Mouse (Mus musculus) limb, embryonic 14.5 days (tissue): ENCODE results near the gene Adamts16. TPM values are rescaled to one million over a fixed set of nuclear protein-coding genes. Genes with fewer than 3 reads are reported as not detected.

Experiments
- ATAC-seq: fragments of 200-750 bp; cut with Nextera tagmentation; 2 replicates; pipeline ENCODE4 v1.8.0; 2017; ENCODE audit warnings: low read depth, moderate number of reproducible peaks, moderate TSS enrichment; ENCODE audit not compliant: low FRiP score
- DNase-seq: peaks from one replicate; pipeline ENCODE4 v3.0.0-alpha.2; 2015; ENCODE audit warnings: low spot score
- H3K27ac ChIP-seq: fragments of 300-500 bp; sonication (generic); replicated peaks from 2 replicates; pipeline ENCODE4 v1.5.1; 2014; ENCODE audit warnings: low read depth, mild to moderate bottlenecking, low read length, moderate library complexity, mixed read lengths
- H3K27me3 ChIP-seq: fragments of 300-500 bp; sonication (generic); 2 replicates; pipeline ENCODE4 v1.6.1; 2014; ENCODE audit warnings: low read length, mixed read lengths; ENCODE audit not compliant: control insufficient read depth, insufficient read depth
- H3K36me3 ChIP-seq: fragments of 300-500 bp; sonication (generic); 2 replicates; pipeline ENCODE4 v1.6.1; 2014; ENCODE audit warnings: mild to moderate bottlenecking, low read length, moderate library complexity, mixed read lengths; ENCODE audit not compliant: control insufficient read depth, insufficient read depth
- H3K4me1 ChIP-seq: fragments of 300-500 bp; sonication (generic); 2 replicates; pipeline ENCODE4 v1.6.1; 2014; ENCODE audit warnings: antibody characterized with exemption, low read length, mixed read lengths; ENCODE audit not compliant: control insufficient read depth, insufficient read depth
- H3K4me2 ChIP-seq: fragments of 300-500 bp; sonication (generic); replicated peaks from 2 replicates; pipeline ENCODE4 v1.6.1; 2014; ENCODE audit warnings: low read depth, mild to moderate bottlenecking, low read length, moderate library complexity; ENCODE audit not compliant: severe bottlenecking
- H3K4me3 ChIP-seq: fragments of 300-500 bp; sonication (generic); replicated peaks from 2 replicates; pipeline ENCODE4 v1.5.1; 2014; ENCODE audit warnings: low read length
- H3K9ac ChIP-seq: fragments of 300-500 bp; sonication (generic); 2 replicates; pipeline ENCODE4 v1.6.1; 2014; ENCODE audit warnings: mild to moderate bottlenecking, low read depth, low read length, moderate library complexity; ENCODE audit not compliant: severe bottlenecking
- H3K9me3 ChIP-seq: fragments of 300-500 bp; sonication (generic); 2 replicates; pipeline ENCODE4 v1.6.1; 2016; ENCODE audit warnings: low read length; ENCODE audit not compliant: control insufficient read depth
- POLR2A ChIP-seq: fragments of 200-500 bp; IDR thresholded peaks from 2 replicates; pipeline ENCODE4 v1.8.0; 2012; ENCODE audit warnings: inconsistent platforms, mild to moderate bottlenecking, moderate library complexity, borderline replicate concordance; ENCODE audit not compliant: insufficient read depth, insufficient read length; ENCODE audit errors: extremely low read depth
- WGBS: fragments of 180-500 bp; shearing (Covaris S2); extraction: QIAGEN DNeasy Blood & Tissue Kit; methylation state at CpG from one replicate; pipeline ENCODE4 v1.1.7; 2014; 5-methylcytosine and 5-hydroxymethylcytosine counted together
- polyA plus RNA-seq, 2 experiments: library from polyadenylated mRNA; depleted of rRNA in 1 of 2; stranded (reverse) in 1 of 2; unstranded in 1 of 2; fragments of >200 nt; fragmentation: Nextera tagmentation in 1 of 2; extraction: Ambion mirVana in 1 of 2; gene quantifications; 2 replicates each; pipeline versions ENCODE4 v1.2.1 to v1.2.3; 2012 to 2014

Adamts16 gene
- polyA plus RNA-seq, 2 experiments, result 1.8 to 4.7 TPM

DNA sequence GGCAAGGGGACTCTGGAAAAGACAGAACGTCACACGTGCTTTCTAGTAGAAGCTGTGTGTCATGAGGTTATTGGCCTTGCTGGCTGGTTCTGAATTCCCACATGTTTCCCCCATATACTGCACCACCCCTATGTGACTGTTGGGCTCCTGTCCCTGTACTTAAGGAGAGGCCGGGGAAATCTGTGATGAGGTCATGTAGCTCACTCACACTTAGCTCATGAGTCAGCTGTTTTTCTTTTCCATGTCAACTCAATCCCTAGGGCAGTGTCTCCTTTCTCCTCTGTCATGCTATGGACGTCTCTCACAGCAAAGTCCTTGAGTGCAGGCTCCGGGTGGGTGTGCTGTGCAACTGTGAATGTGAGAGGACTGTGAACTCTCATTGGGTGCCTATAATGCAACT lies 22.6 kb downstream of the Adamts16 start:
- no peaks in the 10 kb centered on the region for H3K4me1 ChIP-seq
- no peak for TF ChIP-seq POLR2A
- WGBS, result 65% methylated on average over 5 of the region's 5 CpGs
- H3K9ac ChIP-seq, result no peak overlapping the region
- DNase-seq (no peak), ATAC-seq (0 out of 2 replicates have a peak, but pooled peaks have one; percentile 53)
- no peaks in the 10 kb centered on the region for H3K36me3 ChIP-seq
- H3K27ac ChIP-seq, result no peak overlapping the region
- no peaks in the 10 kb centered on the region for H3K9me3 ChIP-seq
- H3K4me2 ChIP-seq, result no peak overlapping the region
- no peaks in the 10 kb centered on the region for H3K27me3 ChIP-seq
- no peak overlapping the region for H3K4me3 ChIP-seq

DNA sequence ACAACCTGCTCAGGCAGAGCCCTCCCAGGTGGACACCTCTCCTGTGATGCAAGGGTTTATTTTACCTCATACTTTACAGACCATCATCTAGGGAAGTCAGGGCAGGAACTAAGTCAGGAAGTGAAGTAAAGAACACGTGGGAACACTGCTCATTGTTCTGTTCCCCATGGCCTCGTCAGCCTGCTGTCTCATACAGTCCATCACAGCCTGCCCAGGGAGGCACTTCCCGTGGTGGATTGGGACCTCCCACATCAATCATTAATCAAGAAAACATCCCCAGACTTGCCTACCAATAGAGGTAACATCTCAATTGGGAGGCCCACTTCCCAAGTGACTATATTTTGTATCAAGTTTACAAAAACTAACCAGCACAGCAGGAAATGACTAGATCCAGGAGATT lies 27.2 kb downstream of the Adamts16 start:
- no peak overlapping the region for H3K27ac ChIP-seq
- H3K4me2 ChIP-seq, result no peak overlapping the region
- 48% methylated on average over 3 of the region's 3 CpGs for WGBS
- H3K9ac ChIP-seq, result no peak overlapping the region
- no peak overlapping the region for H3K4me3 ChIP-seq
- DNase-seq (no peak), ATAC-seq (no peak)
- no peaks in the 10 kb centered on the region for H3K9me3 ChIP-seq
- no peaks in the 10 kb centered on the region for H3K36me3 ChIP-seq
- no peak for TF ChIP-seq POLR2A
- no peaks in the 10 kb centered on the region for H3K27me3 ChIP-seq
- no peaks in the 10 kb centered on the region for H3K4me1 ChIP-seq

GRCm38 (mm10) chr13:70805506-70805905 lies 36.1 kb downstream of the Adamts16 start:
- Histone ChIP-seq H3K9ac (no peak overlapping the region), H3K27me3 (no peaks in the 10 kb centered on the region), H3K36me3 (no peaks in the 10 kb centered on the region), H3K9me3 (no peaks in the 10 kb centered on the region), H3K4me1 (no peaks in the 10 kb centered on the region), H3K27ac (no peak overlapping the region), H3K4me3 (no peak overlapping the region), H3K4me2 (no peak overlapping the region)
- no peak for ATAC-seq
- no peak for TF ChIP-seq POLR2A
- WGBS, result 87% methylated on average over 3 of the region's 3 CpGs
- DNase-seq, result no peak

- 67% methylated on average over 1 of the region's 1 CpGs for WGBS
- H3K4me1 ChIP-seq, result no peaks in the 10 kb centered on the region
Measured at GRCm38 (mm10) chr13:70802849-70803248, 38.8 kb downstream of the Adamts16 start.

DNA sequence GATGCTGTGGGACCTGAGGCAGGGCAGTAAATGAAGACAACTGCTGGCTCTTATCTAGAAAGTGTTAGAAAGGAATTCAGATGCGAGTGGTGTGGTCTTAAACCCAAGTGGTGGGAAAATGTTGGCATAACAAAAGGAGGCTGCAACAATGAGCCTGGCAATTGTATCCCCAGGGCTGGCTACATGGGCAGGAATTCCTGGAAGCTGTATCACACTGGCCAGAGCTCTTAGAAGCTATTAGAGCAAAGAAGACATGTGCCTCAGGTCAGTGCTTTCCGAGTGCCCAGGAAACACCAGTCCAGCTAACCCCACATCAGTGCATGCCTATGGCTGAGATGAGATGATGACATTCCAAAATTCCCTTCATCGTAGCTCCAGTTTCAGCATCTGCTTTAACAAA lies 42.3 kb downstream of the Adamts16 start:
- H3K27me3 ChIP-seq, result no peaks in the 10 kb centered on the region
- ATAC-seq, result no peak
- no peaks in the 10 kb centered on the region for H3K36me3 ChIP-seq
- no peaks in the 10 kb centered on the region for H3K9me3 ChIP-seq
- no peak for DNase-seq
- no peak overlapping the region for H3K4me2 ChIP-seq
- no peak overlapping the region for H3K4me3 ChIP-seq
- TF ChIP-seq POLR2A, result no peak
- H3K4me1 ChIP-seq, result no peaks in the 10 kb centered on the region
- no peak overlapping the region for H3K27ac ChIP-seq
- H3K9ac ChIP-seq, result no peak overlapping the region
- WGBS, result 84% methylated on average over 3 of the region's 3 CpGs

More at GRCm38 (mm10) chr13:70802849-70803248, 38.8 kb downstream of the Adamts16 start:
- Histone ChIP-seq H3K36me3 (no peaks in the 10 kb centered on the region), H3K9ac (no peak overlapping the region), H3K27me3 (no peaks in the 10 kb centered on the region), H3K27ac (no peak overlapping the region), H3K4me2 (no peak overlapping the region), H3K9me3 (no peaks in the 10 kb centered on the region), H3K4me3 (no peak overlapping the region)
- no peak for TF ChIP-seq POLR2A
- no peak for DNase-seq
- ATAC-seq, result no peak

- no peak overlapping the region for H3K9ac ChIP-seq
- no peaks in the 10 kb centered on the region for H3K9me3 ChIP-seq
- H3K27me3 ChIP-seq, result no peaks in the 10 kb centered on the region
- 58% methylated on average over 5 of the region's 5 CpGs for WGBS
- TF ChIP-seq POLR2A, result no peak
- H3K4me2 ChIP-seq, result no peak overlapping the region
- no peak overlapping the region for H3K4me3 ChIP-seq
- no peaks in the 10 kb centered on the region for H3K36me3 ChIP-seq
- no peaks in the 10 kb centered on the region for H3K4me1 ChIP-seq
- DNase-seq (no peak), ATAC-seq (no peak)
- H3K27ac ChIP-seq, result no peak overlapping the region
Measured at GRCm38 (mm10) chr13:70798396-70798795, 43.2 kb downstream of the Adamts16 start.
